Mouse (Mus musculus) limb, embryonic 15.5 days (tissue): ENCODE measurements around the gene Prr23a3. TPM values are rescaled to one million over a fixed set of nuclear protein-coding genes. Genes with fewer than 3 reads are reported as not detected.

ENCODE experiments used
- ATAC-seq: fragments of 200-750 bp; cut with Nextera tagmentation; 2 replicates; pipeline ENCODE4 v1.8.0; 2017; ENCODE audit warnings: low read depth, moderate TSS enrichment; ENCODE audit not compliant: insufficient number of reproducible peaks, low FRiP score, low TSS enrichment
- H3K27ac ChIP-seq: fragments of 300-500 bp; sonication (generic); 2 replicates; pipeline ENCODE4 v1.5.1; 2015; ENCODE audit warnings: moderate library complexity, mild to moderate bottlenecking, inconsistent platforms
- H3K27me3 ChIP-seq: fragments of 300-500 bp; sonication (generic); 2 replicates; pipeline ENCODE4 v1.6.1; 2015; ENCODE audit warnings: inconsistent platforms
- H3K36me3 ChIP-seq: fragments of 300-500 bp; sonication (generic); 2 replicates; pipeline ENCODE4 v1.6.1; 2015; ENCODE audit warnings: inconsistent platforms
- H3K4me1 ChIP-seq: fragments of 300-500 bp; sonication (generic); 2 replicates; pipeline ENCODE4 v1.6.1; 2015; ENCODE audit warnings: inconsistent platforms
- H3K4me2 ChIP-seq: fragments of 300-500 bp; sonication (generic); 2 replicates; pipeline ENCODE4 v1.6.1; 2015; ENCODE audit warnings: mild to moderate bottlenecking, inconsistent platforms
- H3K4me3 ChIP-seq: fragments of 300-500 bp; sonication (generic); 2 replicates; pipeline ENCODE4 v1.5.1; 2015; ENCODE audit warnings: mild to moderate bottlenecking, inconsistent platforms
- H3K9ac ChIP-seq: fragments of 300-500 bp; sonication (generic); 2 replicates; pipeline ENCODE4 v1.6.1; 2015; ENCODE audit warnings: inconsistent platforms
- H3K9me3 ChIP-seq: fragments of 300-500 bp; sonication (generic); 2 replicates; pipeline ENCODE4 v1.6.1; 2016; ENCODE audit warnings: inconsistent platforms
- WGBS: fragments of 180-500 bp; shearing (Covaris S2); methylation state at CpG from one replicate; pipeline ENCODE4 v1.1.7; 2015; 5-methylcytosine and 5-hydroxymethylcytosine counted together
- polyA plus RNA-seq: library from polyadenylated mRNA; unstranded; fragments of >200 nt; fragmentation: Nextera tagmentation; extraction: Ambion mirVana; gene quantifications from 2 replicates; pipeline ENCODE4 v1.2.1, GENCODE M21; 2015

The Prr23a3 gene
- not detected in 2 replicates for polyA plus RNA-seq

GRCm38 (mm10) chr9:98864571-98864970 is at the start of gene Prr23a3:
Gene Prr23a3, plus strand, starts transcription at chr9:98864767.
- WGBS: 55% methylated on average over 22 of the region's 22 CpGs
- H3K4me2 ChIP-seq: no peak within 1 kb of the TSS
- H3K9me3 ChIP-seq: no peaks in the 10 kb centered on the region
- ATAC-seq: no peak
- no peaks in the 10 kb centered on the region for H3K36me3 ChIP-seq
- no peak within 1 kb of the TSS for H3K4me3 ChIP-seq
- H3K27ac ChIP-seq: no peak within 1 kb of the TSS
- H3K4me1 ChIP-seq: no peaks in the 10 kb centered on the region
- peaks cover 11% of the 10 kb centered on the region; the same call in 1 of the 2 replicates for H3K27me3 ChIP-seq
- no peak within 1 kb of the TSS for H3K9ac ChIP-seq

- no peak overlapping the region for H3K27ac ChIP-seq
- H3K9ac ChIP-seq: no peak overlapping the region
- no peaks in the 10 kb centered on the region for H3K36me3 ChIP-seq
- H3K27me3 ChIP-seq: no peaks in the 10 kb centered on the region
- no peak for ATAC-seq
- H3K9me3 ChIP-seq: no peaks in the 10 kb centered on the region
- H3K4me1 ChIP-seq: no peaks in the 10 kb centered on the region
- 61% methylated on average over 3 of the region's 3 CpGs for WGBS
- no peak overlapping the region for H3K4me2 ChIP-seq
- no peak overlapping the region for H3K4me3 ChIP-seq
These were observed 48.5 kb upstream of the Prr23a3 start for GRCm38 (mm10) chr9:98816066-98816465.

GRCm38 (mm10) chr9:98817592-98817991 is 47.0 kb upstream of the Prr23a3 start:
- no peaks in the 10 kb centered on the region for H3K4me1 ChIP-seq
- H3K27me3 ChIP-seq: no peaks in the 10 kb centered on the region
- no peaks in the 10 kb centered on the region for H3K36me3 ChIP-seq
- 0 out of 2 replicates have a peak, but pooled peaks have one; percentile 6 for ATAC-seq
- 82% methylated on average over 7 of the region's 7 CpGs for WGBS
- no peak overlapping the region for H3K4me2 ChIP-seq
- no peaks in the 10 kb centered on the region for H3K9me3 ChIP-seq
- no peak overlapping the region for H3K9ac ChIP-seq
- H3K4me3 ChIP-seq: no peak overlapping the region
- no peak overlapping the region for H3K27ac ChIP-seq

DNA sequence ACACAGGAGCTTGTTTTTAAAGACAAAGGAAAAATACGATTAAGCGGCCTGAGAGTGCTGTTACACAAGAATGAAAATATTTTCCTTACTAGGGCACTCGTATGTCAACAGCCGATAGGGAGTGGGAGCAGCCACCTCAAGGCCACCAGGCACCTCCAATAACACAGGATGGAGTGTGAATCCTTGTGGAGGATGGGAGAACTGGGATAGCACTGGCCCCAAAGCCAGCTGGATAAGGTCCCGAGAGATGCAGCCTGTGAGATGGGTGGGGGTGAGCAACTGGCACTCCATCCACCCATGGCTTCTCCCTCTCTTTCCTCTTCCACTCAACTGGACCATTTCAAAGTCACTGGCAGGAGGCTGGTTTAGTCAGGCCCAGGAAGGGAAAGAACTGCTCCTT is 45.6 kb upstream of the Prr23a3 start:
- Histone ChIP-seq H3K9me3 (no peaks in the 10 kb centered on the region), H3K9ac (no peak overlapping the region), H3K4me2 (no peak overlapping the region), H3K27me3 (no peaks in the 10 kb centered on the region), H3K27ac (no peak overlapping the region), H3K4me1 (no peaks in the 10 kb centered on the region), H3K36me3 (no peaks in the 10 kb centered on the region), H3K4me3 (no peak overlapping the region)
- WGBS: 85% methylated on average over 5 of the region's 5 CpGs
- no peak for ATAC-seq

- H3K9me3 ChIP-seq: no peaks in the 10 kb centered on the region
- no peaks in the 10 kb centered on the region for H3K27me3 ChIP-seq
- no peak for ATAC-seq
These were observed 45.1 kb upstream of the Prr23a3 start for GRCm38 (mm10) chr9:98819481-98819880.

DNA sequence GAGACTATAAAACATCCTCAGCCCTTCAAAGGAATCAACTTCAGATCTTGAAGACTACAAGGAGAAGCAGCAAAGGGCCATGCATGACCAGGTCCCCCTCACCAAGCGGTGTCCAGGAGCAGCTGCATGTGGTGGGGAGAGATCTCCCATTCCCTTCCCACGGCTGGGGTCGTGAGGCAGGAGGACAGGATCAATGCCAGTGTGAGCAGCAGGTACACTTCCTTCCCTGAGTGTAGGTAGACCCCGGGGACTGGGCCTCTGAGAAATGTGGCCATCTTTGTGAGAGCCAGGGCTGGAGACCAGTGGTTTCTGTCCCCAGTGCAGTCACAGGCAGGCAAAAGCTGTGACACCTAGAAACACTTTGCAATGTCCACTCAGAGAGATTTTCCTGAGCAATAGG is 44.1 kb upstream of the Prr23a3 start:
- H3K36me3 ChIP-seq: no peaks in the 10 kb centered on the region
- H3K4me1 ChIP-seq: no peaks in the 10 kb centered on the region
- no peak overlapping the region for H3K27ac ChIP-seq
- H3K27me3 ChIP-seq: no peaks in the 10 kb centered on the region
- H3K4me2 ChIP-seq: no peak overlapping the region
- no peak overlapping the region for H3K4me3 ChIP-seq
- WGBS: 93% methylated on average over 4 of the region's 4 CpGs
- ATAC-seq: no peak
- H3K9ac ChIP-seq: no peak overlapping the region
- H3K9me3 ChIP-seq: no peaks in the 10 kb centered on the region

More at GRCm38 (mm10) chr9:98819481-98819880, 45.1 kb upstream of the Prr23a3 start:
- Histone ChIP-seq H3K4me1 (no peaks in the 10 kb centered on the region), H3K4me3 (no peak overlapping the region), H3K27ac (no peak overlapping the region), H3K4me2 (no peak overlapping the region), H3K9ac (no peak overlapping the region), H3K36me3 (no peaks in the 10 kb centered on the region)
- WGBS: 83% methylated on average over 2 of the region's 2 CpGs

- H3K9me3 ChIP-seq: no peaks in the 10 kb centered on the region
- no peak overlapping the region for H3K4me2 ChIP-seq
- no peaks in the 10 kb centered on the region for H3K36me3 ChIP-seq
- no peak overlapping the region for H3K9ac ChIP-seq
- H3K4me3 ChIP-seq: no peak overlapping the region
- no peak overlapping the region for H3K27ac ChIP-seq
- no peaks in the 10 kb centered on the region for H3K4me1 ChIP-seq
- H3K27me3 ChIP-seq: no peaks in the 10 kb centered on the region
- ATAC-seq: no peak
These were observed 43.5 kb upstream of the Prr23a3 start for GRCm38 (mm10) chr9:98821067-98821466.

- 84% methylated on average over 7 of the region's 7 CpGs for whole genome bisulfite sequencing
- Histone ChIP-seq H3K4me1 (no peaks in the 10 kb centered on the region), H3K36me3 (no peaks in the 10 kb centered on the region), H3K27ac (no peak overlapping the region), H3K9me3 (no peaks in the 10 kb centered on the region), H3K27me3 (no peaks in the 10 kb centered on the region), H3K4me2 (no peak overlapping the region), H3K9ac (no peak overlapping the region), H3K4me3 (no peak overlapping the region)
- no peak for ATAC-seq
These were observed 40.8 kb upstream of the Prr23a3 start for GRCm38 (mm10) chr9:98823805-98824204.

DNA sequence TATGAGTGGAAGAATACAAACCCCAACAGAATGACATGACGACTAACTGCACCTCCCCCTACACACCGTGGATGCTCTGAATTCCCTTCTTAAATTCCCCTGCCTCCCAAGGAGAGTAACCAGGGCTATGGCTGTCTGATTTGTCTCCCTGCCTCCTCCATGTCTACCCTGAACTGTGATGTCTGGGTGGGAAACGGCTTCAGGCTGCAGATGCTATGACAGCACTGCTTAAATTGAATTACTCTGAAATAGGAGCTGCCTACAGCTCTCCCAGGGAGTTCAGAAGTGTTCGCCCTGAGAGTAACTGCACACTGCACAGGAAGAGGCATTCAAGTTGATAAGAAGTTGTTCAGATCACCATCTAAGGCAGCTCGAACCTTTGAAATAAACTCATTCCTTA is 35.1 kb upstream of the Prr23a3 start:
- no peaks in the 10 kb centered on the region for H3K36me3 ChIP-seq
- WGBS: 32% methylated on average over 5 of the region's 5 CpGs
- H3K27ac ChIP-seq: no peak overlapping the region
- no peaks in the 10 kb centered on the region for H3K9me3 ChIP-seq
- no peak overlapping the region for H3K4me2 ChIP-seq
- no peak overlapping the region for H3K9ac ChIP-seq
- H3K4me3 ChIP-seq: no peak overlapping the region
- ATAC-seq: no peak
- H3K4me1 ChIP-seq: no peaks in the 10 kb centered on the region
- H3K27me3 ChIP-seq: no peaks in the 10 kb centered on the region

DNA sequence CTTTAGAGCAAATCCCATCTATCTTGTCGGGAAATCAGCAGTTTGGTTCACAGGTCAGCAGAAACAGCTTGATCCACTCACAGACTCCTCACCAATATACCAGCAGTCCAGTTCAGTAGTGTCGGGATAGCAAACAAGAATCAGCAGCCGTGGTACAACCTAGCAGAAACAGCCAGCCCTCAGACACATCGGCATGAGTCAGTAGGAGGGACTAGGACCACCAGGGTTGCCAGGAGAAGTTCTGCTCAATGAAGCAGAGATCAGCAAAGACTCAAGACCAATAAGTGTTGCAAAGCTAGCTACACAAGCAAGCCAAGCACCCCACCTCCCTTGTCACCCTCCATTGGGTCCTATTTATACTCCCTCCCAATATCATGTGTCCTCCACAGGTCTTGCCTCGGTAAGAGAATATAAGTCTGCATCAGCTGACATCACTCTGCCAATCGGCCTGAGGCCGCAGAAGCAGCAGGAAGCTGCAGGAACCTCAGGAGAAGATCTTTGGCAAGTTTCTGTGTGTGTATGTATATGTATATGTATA is 27.0 kb upstream of the Prr23a3 start:
- Histone ChIP-seq H3K4me1 (no peaks in the 10 kb centered on the region), H3K9me3 (no peaks in the 10 kb centered on the region), H3K4me3 (no peak overlapping the region), H3K9ac (no peak overlapping the region), H3K4me2 (no peak overlapping the region), H3K27me3 (no peaks in the 10 kb centered on the region), H3K36me3 (no peaks in the 10 kb centered on the region), H3K27ac (no peak overlapping the region)
- whole genome bisulfite sequencing: 77% methylated on average over 7 of the region's 7 CpGs
- ATAC-seq: no peak

- Histone ChIP-seq H3K27me3 (no peaks in the 10 kb centered on the region), H3K36me3 (no peaks in the 10 kb centered on the region), H3K4me2 (no peak within 1 kb of the TSS), H3K9ac (no peak within 1 kb of the TSS), H3K4me3 (no peak within 1 kb of the TSS), H3K9me3 (no peaks in the 10 kb centered on the region), H3K27ac (no peak within 1 kb of the TSS), H3K4me1 (no peaks in the 10 kb centered on the region)
- ATAC-seq: no peak
- 53% methylated on average over 22 of the region's 22 CpGs for WGBS
These were observed 22.4 kb upstream of the Prr23a3 start, which contains the start of gene Prr23a1 for GRCm38 (mm10) chr9:98842117-98842516. Gene Prr23a1, plus strand, starts transcription at chr9:98842503.

- Histone ChIP-seq H3K9ac (no peak within 1 kb of the TSS), H3K27ac (no peak within 1 kb of the TSS), H3K27me3 (no peaks in the 10 kb centered on the region), H3K4me2 (no peak within 1 kb of the TSS), H3K9me3 (no peaks in the 10 kb centered on the region), H3K36me3 (no peaks in the 10 kb centered on the region), H3K4me1 (no peaks in the 10 kb centered on the region), H3K4me3 (no peak within 1 kb of the TSS)
- WGBS: 70% methylated on average over 18 of the region's 18 CpGs
- no peak for ATAC-seq
These were observed 8.4 kb upstream of the Prr23a3 start, which contains the start of gene Prr23a2 for GRCm38 (mm10) chr9:98856210-98856609. Gene Prr23a2, plus strand, starts transcription at chr9:98856494.

- no peak for ATAC-seq
- Histone ChIP-seq H3K4me1 (no peaks in the 10 kb centered on the region), H3K9ac (no peak overlapping the region), H3K9me3 (no peaks in the 10 kb centered on the region), H3K36me3 (no peaks in the 10 kb centered on the region), H3K27me3 (peaks cover 11% of the 10 kb centered on the region; the same call in 1 of the 2 replicates), H3K27ac (no peak overlapping the region), H3K4me2 (no peak overlapping the region), H3K4me3 (no peak overlapping the region)
- WGBS: 69% methylated on average over 3 of the region's 3 CpGs
These were observed 1.1 kb upstream of the Prr23a3 start for GRCm38 (mm10) chr9:98863463-98863862.
